Mouse (Mus musculus): ENCODE results near the gene Myo3b.

GRCm38 (mm10) chr2:70322767-70323166 is 283.8 kb downstream of the Myo3b start:
- TF ChIP-seq CTCF (IDR thresholded peaks at IDR 0.05; ENCODE audit: low read depth, low read length) (no peak), POLR2A (IDR thresholded peaks at IDR 0.05; ENCODE audit: extremely low read depth, insufficient read depth, low read length) (no peak)

All from liver, adult 2 months (tissue).